Mouse (Mus musculus): ENCODE data around the gene Tmem206. TPM values are rescaled to one million over a fixed set of nuclear protein-coding genes. Genes with fewer than 3 reads are reported as not detected.
A peak's percentile ranks its signal among the peaks of the same experiment; 100 is the strongest.

Gene Tmem206
- polyA plus RNA-seq, 1 experiment, result 12.4 TPM

DNA sequence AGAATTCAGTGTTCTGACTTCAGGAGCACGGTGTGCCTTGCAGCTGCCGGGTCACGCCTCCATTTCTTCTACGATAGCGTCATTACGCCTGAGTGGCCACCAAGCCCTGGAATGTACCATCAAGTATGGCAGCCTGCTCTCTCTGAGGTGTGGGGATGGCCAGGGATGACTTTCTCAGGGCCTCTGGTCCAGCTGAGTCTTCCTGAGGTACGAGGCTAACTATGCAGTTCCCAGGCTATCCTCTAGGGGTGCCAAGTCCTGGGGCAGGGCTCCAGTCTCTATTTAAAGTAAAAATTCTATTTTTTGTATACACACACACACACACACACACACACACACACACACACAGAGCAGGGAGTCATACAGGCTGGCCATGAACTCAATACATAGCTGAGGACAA is 20.1 kb upstream of the Tmem206 start:
- no peak overlapping the region for H3K27ac ChIP-seq (ENCODE audit: insufficient read depth, low read length)
- TF ChIP-seq POLR2A (IDR thresholded peaks at IDR 0.05; ENCODE audit: low read depth, low read length), result no peak
- TF ChIP-seq CTCF (IDR thresholded peaks at IDR 0.05; ENCODE audit: extremely low read depth, insufficient read depth, insufficient read length, insufficient replicate concordance), result no peak
- no peaks in the 10 kb centered on the region; the same call in 1 of the 2 replicates for H3K4me1 ChIP-seq (ENCODE audit: control insufficient read depth, insufficient read depth, insufficient read length)
- H3K4me3 ChIP-seq (ENCODE audit: extremely low read depth, insufficient read depth, insufficient read length), result no peak overlapping the region
- H3K36me3 ChIP-seq (ENCODE audit: control insufficient read depth, insufficient read depth, low read length), result no peaks in the 10 kb centered on the region
- no peaks in the 10 kb centered on the region for H3K27me3 ChIP-seq (ENCODE audit: control insufficient read depth, insufficient read depth, low read length)
- WGBS, result 80% methylated on average over 7 of the region's 7 CpGs
- no peak for DNase-seq (ENCODE audit: low read depth in 1 of 2, low spot score in 2 of 2)

- no peak for TF ChIP-seq POLR2A (IDR thresholded peaks at IDR 0.05; ENCODE audit: low read depth, low read length)
- no peak for TF ChIP-seq CTCF (IDR thresholded peaks at IDR 0.05; ENCODE audit: extremely low read depth, insufficient read depth, insufficient read length, insufficient replicate concordance)
- 79% methylated on average over 9 of the region's 9 CpGs for WGBS
Observed at GRCm38 (mm10) chr1:191306316-191306715, 19.4 kb upstream of the Tmem206 start.

DNA sequence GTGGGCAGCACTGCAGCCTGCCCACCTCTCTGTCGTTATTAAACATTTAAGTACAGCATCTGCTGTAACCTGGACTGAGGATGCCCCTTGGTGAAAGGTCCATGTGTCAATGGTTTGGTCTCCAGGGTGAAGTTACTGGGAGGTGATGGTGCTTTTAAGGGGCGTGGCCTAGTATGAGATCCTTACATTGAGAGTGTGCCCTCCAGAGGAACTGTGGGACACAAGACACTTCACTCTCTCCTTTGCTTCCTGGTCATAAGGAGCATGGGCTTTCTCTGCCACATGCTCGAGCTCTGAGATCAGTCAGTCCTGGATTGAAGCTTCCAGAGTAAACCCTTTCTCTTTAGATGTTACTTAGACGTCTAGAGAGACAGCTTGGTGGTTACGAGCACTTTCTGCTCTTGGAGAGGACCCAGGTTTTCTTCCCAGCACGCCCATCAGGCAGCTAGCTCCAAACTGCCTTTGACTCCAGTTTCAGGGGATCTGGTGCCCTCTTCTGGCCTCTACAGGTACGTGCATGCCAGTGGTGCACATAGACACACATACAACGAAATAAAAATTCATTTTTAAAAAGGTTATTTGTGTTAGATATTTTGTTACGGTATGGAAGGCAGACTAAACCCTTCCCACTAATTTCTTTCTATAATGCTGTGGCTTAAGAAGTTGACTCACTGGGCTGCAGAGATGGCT is 17.8 kb upstream of the Tmem206 start:
- WGBS, result 93% methylated on average over 9 of the region's 9 CpGs
- TF ChIP-seq CTCF (IDR thresholded peaks at IDR 0.05; ENCODE audit: extremely low read depth, insufficient read depth, insufficient read length, insufficient replicate concordance) (no peak), POLR2A (IDR thresholded peaks at IDR 0.05; ENCODE audit: low read depth, low read length) (no peak)
- no peaks in the 10 kb centered on the region for H3K4me1 ChIP-seq (ENCODE audit: control insufficient read depth, insufficient read depth, insufficient read length)
- H3K36me3 ChIP-seq (ENCODE audit: control insufficient read depth, insufficient read depth, low read length), result no peaks in the 10 kb centered on the region
- no peaks in the 10 kb centered on the region for H3K27me3 ChIP-seq (ENCODE audit: control insufficient read depth, insufficient read depth, low read length)
- no peak for DNase-seq (ENCODE audit: low read depth in 1 of 2, low spot score in 2 of 2)
- H3K27ac ChIP-seq (ENCODE audit: insufficient read depth, low read length), result no peak overlapping the region
- H3K4me3 ChIP-seq (ENCODE audit: extremely low read depth, insufficient read depth, insufficient read length), result no peak overlapping the region

More at GRCm38 (mm10) chr1:191306316-191306715, 19.4 kb upstream of the Tmem206 start:
- no peak for DNase-seq (ENCODE audit: low read depth in 1 of 2, low spot score in 2 of 2)
- no peak overlapping the region for H3K4me3 ChIP-seq (ENCODE audit: extremely low read depth, insufficient read depth, insufficient read length)
- H3K27me3 ChIP-seq (ENCODE audit: control insufficient read depth, insufficient read depth, low read length), result no peaks in the 10 kb centered on the region
- H3K27ac ChIP-seq (ENCODE audit: insufficient read depth, low read length), result no peak overlapping the region
- no peaks in the 10 kb centered on the region for H3K36me3 ChIP-seq (ENCODE audit: control insufficient read depth, insufficient read depth, low read length)
- H3K4me1 ChIP-seq (ENCODE audit: control insufficient read depth, insufficient read depth, insufficient read length), result no peaks in the 10 kb centered on the region

GRCm38 (mm10) chr1:191311296-191311898 is 14.3 kb upstream of the Tmem206 start:
- TF ChIP-seq POLR2A (IDR thresholded peaks at IDR 0.05; ENCODE audit: low read depth, low read length) (no peak), CTCF (IDR thresholded peaks at IDR 0.05; ENCODE audit: extremely low read depth, insufficient read depth, insufficient read length, insufficient replicate concordance) (no peak)
- Histone ChIP-seq H3K27ac (ENCODE audit: insufficient read depth, low read length) (no peak overlapping the region), H3K4me3 (ENCODE audit: extremely low read depth, insufficient read depth, insufficient read length) (no peak overlapping the region), H3K4me1 (ENCODE audit: control insufficient read depth, insufficient read depth, insufficient read length) (no peaks in the 10 kb centered on the region), H3K36me3 (ENCODE audit: control insufficient read depth, insufficient read depth, low read length) (no peaks in the 10 kb centered on the region), H3K27me3 (ENCODE audit: control insufficient read depth, insufficient read depth, low read length) (no peaks in the 10 kb centered on the region)
- DNase-seq (ENCODE audit: low read depth in 1 of 2, low spot score in 2 of 2), result no peak
- WGBS, result 79% methylated on average over 4 of the region's 4 CpGs

GRCm38 (mm10) chr1:191312513-191312941 is 13.2 kb upstream of the Tmem206 start:
- Histone ChIP-seq H3K27ac (ENCODE audit: insufficient read depth, low read length) (peak overlapping the region; percentile 83), H3K27me3 (ENCODE audit: control insufficient read depth, insufficient read depth, low read length) (no peaks in the 10 kb centered on the region), H3K4me3 (ENCODE audit: extremely low read depth, insufficient read depth, insufficient read length) (peak overlapping the region; percentile 90), H3K4me1 (ENCODE audit: control insufficient read depth, insufficient read depth, insufficient read length) (0 out of 2 replicates have a peak, but pooled peaks cover 2% of the 10 kb centered on the region), H3K36me3 (ENCODE audit: control insufficient read depth, insufficient read depth, low read length) (no peaks in the 10 kb centered on the region)
- peak; percentile 76 to 78 for DNase-seq (ENCODE audit: low read depth in 1 of 2, low spot score in 2 of 2)
- TF ChIP-seq CTCF (IDR thresholded peaks at IDR 0.05; ENCODE audit: extremely low read depth, insufficient read depth, insufficient read length, insufficient replicate concordance), result peak; percentile 92
- TF ChIP-seq POLR2A (IDR thresholded peaks at IDR 0.05; ENCODE audit: low read depth, low read length), result peak; percentile 46
- under 1% methylated on average over 14 of the region's 14 CpGs for WGBS

DNA sequence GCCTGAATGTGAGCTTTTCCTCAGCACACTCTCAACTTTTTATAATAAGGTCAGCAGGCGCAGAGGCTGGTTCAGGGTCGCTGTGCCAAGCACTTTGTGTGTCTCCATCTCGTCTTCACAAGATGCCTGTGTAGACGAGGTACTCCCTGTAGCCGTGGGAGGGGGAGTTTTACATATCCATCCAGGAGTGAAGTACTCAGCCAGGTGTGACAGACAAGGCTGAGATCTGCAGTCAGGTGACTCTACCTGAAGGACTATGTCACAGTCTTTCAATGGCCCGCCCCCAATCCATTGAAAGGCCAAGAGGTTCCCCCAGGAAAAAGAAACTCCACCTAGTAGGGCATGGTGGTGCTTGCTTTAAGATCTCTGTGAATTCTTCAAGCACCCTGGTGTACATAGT is 12.6 kb upstream of the Tmem206 start:
- no peaks in the 10 kb centered on the region for H3K27me3 ChIP-seq (ENCODE audit: control insufficient read depth, insufficient read depth, low read length)
- peak overlapping the region; percentile 90; the same call in 1 of the 2 replicates for H3K4me3 ChIP-seq (ENCODE audit: extremely low read depth, insufficient read depth, insufficient read length)
- DNase-seq (ENCODE audit: low read depth in 1 of 2, low spot score in 2 of 2), result no peak
- H3K4me1 ChIP-seq (ENCODE audit: control insufficient read depth, insufficient read depth, insufficient read length), result peaks cover 5% of the 10 kb centered on the region; the same call in 1 of the 2 replicates
- WGBS, result 46% methylated on average over 6 of the region's 6 CpGs
- peak overlapping the region; percentile 83 for H3K27ac ChIP-seq (ENCODE audit: insufficient read depth, low read length)
- TF ChIP-seq POLR2A (IDR thresholded peaks at IDR 0.05; ENCODE audit: low read depth, low read length) (no peak), CTCF (IDR thresholded peaks at IDR 0.05; ENCODE audit: extremely low read depth, insufficient read depth, insufficient read length, insufficient replicate concordance) (no peak)
- no peaks in the 10 kb centered on the region for H3K36me3 ChIP-seq (ENCODE audit: control insufficient read depth, insufficient read depth, low read length)

- no peak for DNase-seq (ENCODE audit: low read depth in 1 of 2, low spot score in 2 of 2)
- Histone ChIP-seq H3K4me1 (ENCODE audit: control insufficient read depth, insufficient read depth, insufficient read length) (peaks cover 6% of the 10 kb centered on the region; the same call in 1 of the 2 replicates), H3K27me3 (ENCODE audit: control insufficient read depth, insufficient read depth, low read length) (no peaks in the 10 kb centered on the region), H3K36me3 (ENCODE audit: control insufficient read depth, insufficient read depth, low read length) (no peaks in the 10 kb centered on the region), H3K4me3 (ENCODE audit: extremely low read depth, insufficient read depth, insufficient read length) (no peak overlapping the region), H3K27ac (ENCODE audit: insufficient read depth, low read length) (no peak overlapping the region)
- WGBS, result 79% methylated on average over 4 of the region's 4 CpGs
- TF ChIP-seq CTCF (IDR thresholded peaks at IDR 0.05; ENCODE audit: extremely low read depth, insufficient read depth, insufficient read length, insufficient replicate concordance) (no peak), POLR2A (IDR thresholded peaks at IDR 0.05; ENCODE audit: low read depth, low read length) (no peak)
Observed at GRCm38 (mm10) chr1:191313926-191314325, 11.8 kb upstream of the Tmem206 start.

All from spleen, adult 2 months (tissue).